Comparison of ENCODE assay signal across 11 mouse cellular contexts in the genomic region with DNA sequence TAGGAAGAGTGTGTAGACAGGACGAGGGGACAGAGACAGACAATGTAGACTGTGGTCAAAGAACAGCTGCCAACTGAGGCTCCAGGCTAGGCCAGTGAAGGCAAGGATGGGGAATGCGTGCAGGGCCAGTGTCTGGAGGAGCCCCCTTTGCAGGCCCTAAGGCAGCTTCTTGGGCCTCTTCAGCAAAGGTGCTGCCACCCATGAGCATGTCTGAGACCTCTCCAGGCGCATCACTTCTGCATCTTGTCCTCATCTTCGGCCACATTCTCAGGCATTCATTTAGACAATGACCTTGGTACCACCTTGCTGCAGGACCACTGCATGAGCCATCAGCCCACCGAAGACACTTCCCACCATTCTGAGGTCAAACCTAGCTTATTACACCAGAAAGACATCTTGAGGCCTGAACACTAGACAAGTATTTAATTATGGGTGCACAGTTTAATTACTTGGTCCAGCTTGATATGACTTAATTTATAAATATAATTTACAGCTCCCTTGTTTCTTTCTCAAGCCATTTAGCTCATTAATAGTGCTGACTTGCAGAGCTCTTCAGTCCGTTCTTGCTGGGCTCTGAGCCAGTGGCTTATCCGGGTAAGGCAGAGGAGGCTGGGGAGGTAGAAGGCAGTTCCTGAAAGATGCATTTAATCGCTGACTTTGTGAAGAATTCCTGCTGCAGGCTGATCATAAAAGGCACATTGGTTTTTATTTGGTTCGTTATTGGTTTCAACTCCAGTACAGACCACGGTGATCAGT.
DNase-seq lines count a peak whose midpoint lies in the region; ATAC-seq lines count a peak whose summit lies in the region.
"Had no signal": no experiment of that assay in that cellular context is flagged by ENCODE, and none has a peak within 500 bp of the region (broad histone marks: within the 10 kb centered on the region; RNA-seq: fewer than 3 reads in every experiment).

No protein-coding gene starts in this region.

- H3K9me3 ChIP-seq in neural tube, embryonic 13.5 days: no peaks in the 10 kb centered on the region
- no peaks in the 10 kb centered on the region for H3K9me3 ChIP-seq in kidney, embryonic 15.5 days (replicated peaks)
- H3K9me3 ChIP-seq: embryonic facial prominence, embryonic 15.5 days; midbrain, embryonic 13.5 days had no signal

- no peak overlapping the region for H3K9ac ChIP-seq in neural tube, embryonic 13.5 days
- H3K9ac ChIP-seq in kidney, embryonic 15.5 days: no peak overlapping the region
- H3K9ac ChIP-seq: embryonic facial prominence, embryonic 15.5 days; liver, embryonic 14.5 days; midbrain, embryonic 13.5 days had no signal

- H3K27me3 ChIP-seq in neural tube, embryonic 13.5 days: no peaks in the 10 kb centered on the region; the same call in 1 of the 2 replicates
- no peaks in the 10 kb centered on the region for H3K27me3 ChIP-seq in kidney, embryonic 15.5 days
- H3K27me3 ChIP-seq: embryonic facial prominence, embryonic 15.5 days; midbrain, embryonic 13.5 days had no signal

- no peak overlapping the region for H3K4me2 ChIP-seq in neural tube, embryonic 13.5 days
- no peak overlapping the region for H3K4me2 ChIP-seq in kidney, embryonic 15.5 days
- H3K4me2 ChIP-seq: embryonic facial prominence, embryonic 15.5 days; midbrain, embryonic 13.5 days had no signal

- H3K4me1 ChIP-seq in neural tube, embryonic 13.5 days (replicated peaks): peaks cover 9% of the 10 kb centered on the region; the same call in 1 of the 2 replicates
- H3K4me1 ChIP-seq in kidney, embryonic 15.5 days: peaks cover 41% of the 10 kb centered on the region
- H3K4me1 ChIP-seq: midbrain, embryonic 13.5 days had no signal

- 78% methylated on average over 10 of the region's 10 CpGs for WGBS in neural tube, embryonic 13.5 days
- 66% methylated on average over 10 of the region's 10 CpGs for WGBS in kidney, embryonic 15.5 days

- no peaks in the 10 kb centered on the region for H3K36me3 ChIP-seq in neural tube, embryonic 13.5 days
- H3K36me3 ChIP-seq in kidney, embryonic 15.5 days: no peaks in the 10 kb centered on the region
- H3K36me3 ChIP-seq: embryonic facial prominence, embryonic 15.5 days; midbrain, embryonic 13.5 days had no signal

- H3K4me3 ChIP-seq in neural tube, embryonic 13.5 days: no peak overlapping the region
- H3K4me3 ChIP-seq in kidney, embryonic 15.5 days (replicated peaks): no peak overlapping the region
- H3K4me3 ChIP-seq: embryonic facial prominence, embryonic 15.5 days; midbrain, embryonic 13.5 days had no signal

- H3K27ac ChIP-seq in neural tube, embryonic 13.5 days (replicated peaks): peak overlapping the region; percentile 28; the same call in 1 of the 2 replicates
- H3K27ac ChIP-seq in kidney, embryonic 15.5 days: peak overlapping the region; percentile 59
- H3K27ac ChIP-seq: embryonic facial prominence, embryonic 15.5 days; liver, embryonic 14.5 days; midbrain, embryonic 13.5 days had no signal

- ATAC-seq in neural tube, embryonic 13.5 days (ENCODE audit: low read depth): no peak
- peak; percentile 49; the same call in 1 of the 2 replicates for ATAC-seq in kidney, embryonic 15.5 days (replicated peaks; ENCODE audit: low FRiP score)
- ATAC-seq: midbrain, embryonic 13.5 days had no signal

- DNase-seq in heart, adult 11 months: peak; percentile 90
- no peak for DNase-seq in heart, adult 8-10 months (ENCODE audit: low spot score)
- no peak for DNase-seq in neural tube, embryonic 10.5 days (ENCODE audit: extremely low spot score, low spot score)
- DNase-seq in ovary, postnatal 36 days (ENCODE audit: low spot score): peak; percentile 31
- no peak for DNase-seq in cerebellum, postnatal 4 days (ENCODE audit: low spot score in 2 of 2)
- DNase-seq in cerebellum, adult 9-10 months: no peak

Comparison
In these comparisons a context has a peak if more than half of its experiments do, and no peak if none do; other contexts are left out.
1. DNase-seq: peak in heart, adult 11 months (single experiment) and ovary, postnatal 36 days (single experiment); none in heart, adult 8-10 months (single experiment), neural tube, embryonic 10.5 days (single experiment), cerebellum, postnatal 4 days (0 of 2) and cerebellum, adult 9-10 months (single experiment).